Mouse (Mus musculus): ENCODE data around the gene Olfr1415.

DNA sequence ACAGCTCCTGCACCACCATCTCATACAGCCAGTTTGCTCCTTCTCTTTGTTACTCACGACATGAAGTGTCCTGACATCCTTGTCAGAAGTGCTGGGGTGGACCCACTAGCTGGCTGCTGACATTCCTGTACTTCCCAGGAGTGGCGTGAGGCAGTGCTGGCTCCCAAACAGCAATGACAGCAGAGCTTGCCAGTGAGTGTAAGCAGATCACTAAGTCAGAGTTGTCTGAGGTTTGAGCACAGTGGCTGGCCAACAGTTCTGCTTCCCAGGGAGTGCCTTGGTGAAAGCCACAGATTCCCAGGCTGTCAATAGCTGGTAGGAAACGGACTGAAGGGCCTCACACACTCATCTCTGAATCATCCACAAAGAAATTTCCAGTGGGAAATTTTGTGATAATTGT is 47.6 kb downstream of the Olfr1415 start:
- TF ChIP-seq POLR2A (IDR thresholded peaks at IDR 0.05; ENCODE audit: low read depth, low read length), result no peak
- no peak for TF ChIP-seq CTCF (IDR thresholded peaks at IDR 0.05; ENCODE audit: extremely low read depth, insufficient read depth, insufficient read length, insufficient replicate concordance)

Data from spleen, adult 2 months (tissue).